Mouse (Mus musculus) ES-E14 (cell line): ENCODE measurements around the gene Nprl2. TPM values are rescaled to one million over a fixed set of nuclear protein-coding genes. Genes with fewer than 3 reads are reported as not detected.

Source experiments
- DNase-seq: peaks from one replicate; pipeline ENCODE4 v3.0.0-alpha.2; 2013; ENCODE audit warnings: low read depth, low spot score
- H3K27ac ChIP-seq: 2 replicates; pipeline ENCODE4 v1.5.1; 2012; ENCODE audit warnings: low read depth, mild to moderate bottlenecking, low read length, moderate library complexity, mixed read lengths; ENCODE audit not compliant: poor library complexity, insufficient read depth, severe bottlenecking
- H3K36me3 ChIP-seq: 2 replicates; pipeline ENCODE4 v1.6.1; 2012; ENCODE audit warnings: mild to moderate bottlenecking, low read length, moderate library complexity, mixed read lengths; ENCODE audit not compliant: control insufficient read depth, poor library complexity, insufficient read depth, severe bottlenecking
- H3K4me1 ChIP-seq, 2 experiments: fragments of 150-350 bp in 1 of 2; sonication (generic) in 1 of 2; 2 replicates each; pipeline ENCODE4 v1.6.1; 2012; ENCODE audit warnings: low read length in 2 of 2, mild to moderate bottlenecking in 1 of 2, mixed read lengths in 1 of 2; ENCODE audit not compliant: control insufficient read depth in 2 of 2, insufficient read depth in 2 of 2, poor library complexity in 1 of 2
- H3K4me3 ChIP-seq, 2 experiments: fragments of 150-350 bp in 1 of 2; sonication (generic) in 1 of 2; 2 replicates each; pipeline ENCODE4 v1.5.1; 2012; ENCODE audit warnings: low read length in 2 of 2, low read depth in 1 of 2, mild to moderate bottlenecking in 1 of 2, mixed read lengths in 1 of 2; ENCODE audit not compliant: insufficient read depth in 1 of 2, poor library complexity in 1 of 2, severe bottlenecking in 1 of 2
- H3K9ac ChIP-seq: 2 replicates; pipeline ENCODE4 v1.6.1; 2012; ENCODE audit warnings: low read depth, mild to moderate bottlenecking, low read length, mixed read lengths; ENCODE audit not compliant: poor library complexity, insufficient read depth, severe bottlenecking
- H3K9me3 ChIP-seq: fragments of 150-350 bp; sonication (generic); 2 replicates; pipeline ENCODE4 v1.6.1; 2012; ENCODE audit warnings: low read depth, mild to moderate bottlenecking, low read length; ENCODE audit not compliant: control insufficient read depth, insufficient read depth
- CHD2 ChIP-seq: IDR thresholded peaks from 2 replicates; pipeline ENCODE4 v1.6.1; 2014; ENCODE audit warnings: mild to moderate bottlenecking, low read depth, low read length, inconsistent platforms
- HCFC1 ChIP-seq: IDR thresholded peaks from 2 replicates; pipeline ENCODE4 v1.6.1; 2012; ENCODE audit warnings: low read length, inconsistent platforms, borderline replicate concordance; ENCODE audit not compliant: insufficient read depth
- MAFK ChIP-seq: IDR thresholded peaks from 2 replicates; pipeline ENCODE4 v1.6.1; 2014; ENCODE audit warnings: mild to moderate bottlenecking, low read depth, low read length, inconsistent platforms; ENCODE audit not compliant: insufficient read depth
- ZC3H11A ChIP-seq: IDR thresholded peaks from 2 replicates; pipeline ENCODE4 v1.6.1; 2012; ENCODE audit warnings: low read depth, mild to moderate bottlenecking, inconsistent platforms, low read length, borderline replicate concordance
- ZNF384 ChIP-seq: IDR thresholded peaks from 2 replicates; pipeline ENCODE4 v1.6.1; 2012; ENCODE audit warnings: low read depth, low read length, inconsistent platforms
- in situ Hi-C, 2 experiments: fragments of 600-800 bp; cut with MboI; formaldehyde crosslinking; loops; one replicate each; pipeline ENCODE4 v1.15.1; 2025; ENCODE audit warnings: low sequenced_read_pairs in 2 of 2, inconsistent platforms in 1 of 2; ENCODE audit not compliant: unreplicated experiment in 2 of 2
- total RNA-seq: library from RNA; depleted of rRNA; stranded (reverse); fragments of 300-350 nt; gene quantifications from 2 replicates; pipeline ENCODE4 v1.2.3, GENCODE M21; 2012

Nprl2 gene
- total RNA-seq, 1 experiment, result 21.2 TPM

DNA sequence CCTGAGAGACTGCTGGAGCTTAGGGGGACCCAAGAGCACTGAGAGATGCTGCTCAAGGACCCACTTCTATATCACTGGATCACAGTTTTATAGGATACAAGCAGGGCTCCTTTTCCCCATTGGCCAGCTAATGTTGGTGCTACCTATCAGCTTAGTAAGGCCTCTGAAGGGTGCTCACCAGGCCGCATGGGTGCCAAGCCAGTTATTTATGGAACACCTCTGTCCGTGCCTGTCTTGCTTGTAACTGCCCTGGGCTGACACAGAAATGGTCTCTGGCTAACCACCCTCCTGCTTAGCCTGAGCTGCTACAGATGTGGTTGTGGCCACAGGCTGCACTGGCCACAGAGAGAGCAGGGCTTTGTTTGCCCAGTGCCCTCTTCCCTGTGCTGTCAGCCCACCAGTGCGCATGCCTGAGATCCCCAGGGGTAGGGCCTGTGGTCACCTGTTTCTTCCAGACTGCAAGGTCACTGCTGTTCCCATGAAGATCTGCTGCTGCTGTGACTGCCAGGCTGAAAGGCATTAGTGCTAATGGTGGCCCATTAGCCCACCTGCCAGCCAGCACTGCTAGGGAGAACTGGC is 41.2 kb upstream of the Nprl2 start:
- no peaks in the 10 kb centered on the region for H3K36me3 ChIP-seq
- in situ Hi-C loops, result no loop called here
- no peak for DNase-seq
- no peak overlapping the region for H3K27ac ChIP-seq
- no peak overlapping the region for H3K9ac ChIP-seq
- no peak overlapping the region for H3K4me3 ChIP-seq
- no peaks in the 10 kb centered on the region for H3K9me3 ChIP-seq
- TF ChIP-seq HCFC1 (no peak), ZNF384 (no peak), MAFK (no peak), CHD2 (no peak), ZC3H11A (no peak)
- no peaks in the 10 kb centered on the region for H3K4me1 ChIP-seq

GRCm38 (mm10) chr9:107502131-107502846 is 39.7 kb upstream of the Nprl2 start:
- in situ Hi-C loops, result no loop called here
- DNase-seq, result no peak
- Histone ChIP-seq H3K9me3 (no peaks in the 10 kb centered on the region), H3K9ac (no peak overlapping the region), H3K36me3 (no peaks in the 10 kb centered on the region), H3K4me1 (no peaks in the 10 kb centered on the region), H3K27ac (no peak overlapping the region), H3K4me3 (no peak overlapping the region)
- TF ChIP-seq HCFC1, result no peak
- no peak for TF ChIP-seq MAFK
- TF ChIP-seq ZC3H11A, result no peak
- no peak for TF ChIP-seq ZNF384
- no peak for TF ChIP-seq CHD2

DNA sequence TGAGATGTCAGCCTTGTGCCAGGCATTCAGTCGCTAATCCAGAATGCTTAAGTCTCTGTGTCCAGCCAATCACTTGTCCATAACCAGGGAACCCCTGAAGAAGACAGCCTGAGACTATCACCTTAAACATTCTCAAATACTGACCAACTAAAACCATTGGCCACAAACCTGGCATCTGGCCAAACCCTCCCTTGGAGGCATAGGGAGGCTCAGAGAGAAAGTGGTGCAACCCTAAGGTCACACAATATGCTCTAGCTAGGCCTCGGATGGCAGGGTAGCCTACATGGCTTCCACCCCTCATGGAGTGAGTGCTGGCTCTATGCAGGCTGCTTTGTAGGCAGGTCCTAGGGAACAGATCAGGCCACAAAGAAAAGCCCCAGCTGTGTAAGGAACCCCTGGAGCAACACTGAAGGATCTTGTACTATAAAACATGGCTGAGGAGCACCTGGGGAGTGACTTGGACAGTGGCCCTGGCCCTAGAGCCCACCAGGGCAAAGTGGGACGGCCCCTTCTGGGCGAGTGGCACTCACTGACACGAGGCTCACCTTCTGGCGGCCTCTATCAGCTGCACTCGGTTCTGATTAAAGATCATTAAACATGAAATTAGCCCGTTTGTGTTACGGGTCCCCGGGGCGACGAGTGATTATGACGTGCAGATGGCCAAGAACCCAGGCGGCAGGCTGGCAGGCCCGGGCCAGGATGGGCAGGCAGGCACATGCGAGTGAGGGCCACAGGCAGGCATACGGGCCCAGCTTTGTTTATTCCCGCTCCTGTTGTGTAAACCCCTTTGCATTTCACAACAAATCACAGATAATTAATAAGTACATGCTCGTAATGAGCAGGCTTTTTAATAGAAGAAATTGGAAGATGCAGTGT is 37.1 kb upstream of the Nprl2 start:
- peaks cover 0 to 2% of the 10 kb centered on the region in 2 experiments; a peak in 1 of 4 replicates for H3K4me1 ChIP-seq
- H3K36me3 ChIP-seq, result no peaks in the 10 kb centered on the region
- no peak overlapping the region for H3K27ac ChIP-seq
- DNase-seq, result no peak
- TF ChIP-seq HCFC1 (no peak), CHD2 (no peak), ZC3H11A (no peak), MAFK (no peak), ZNF384 (no peak)
- H3K9ac ChIP-seq, result peak overlapping the region; percentile 46
- in situ Hi-C loops, result no loop called here
- no peaks in the 10 kb centered on the region for H3K9me3 ChIP-seq
- H3K4me3 ChIP-seq, result peak overlapping the region; percentile 52 to 56

DNA sequence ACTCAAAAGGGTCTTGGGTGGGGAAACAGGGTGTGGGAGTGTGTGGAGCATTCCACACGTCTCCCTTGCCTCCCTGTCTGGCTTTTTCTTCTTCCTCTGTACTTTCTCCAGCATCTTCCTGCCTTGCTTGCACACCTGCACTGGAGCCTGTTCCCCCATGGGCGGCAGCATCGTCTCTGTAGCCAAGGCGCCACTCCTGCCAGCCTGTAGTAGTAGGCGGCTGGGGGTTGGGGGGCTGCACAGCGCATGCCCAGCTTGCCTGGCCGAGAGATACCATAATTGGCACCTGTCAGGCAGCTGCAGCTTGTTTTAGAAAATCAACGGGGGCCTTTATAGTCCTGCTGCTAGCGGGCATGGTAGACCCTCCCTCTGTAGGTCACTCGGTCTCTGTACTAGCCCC is 33.8 kb upstream of the Nprl2 start:
- TF ChIP-seq ZNF384 (no peak), HCFC1 (no peak), MAFK (no peak), CHD2 (no peak), ZC3H11A (no peak)
- no peak for DNase-seq
- H3K36me3 ChIP-seq, result no peaks in the 10 kb centered on the region
- no peak overlapping the region for H3K9ac ChIP-seq
- peaks cover 0 to 2% of the 10 kb centered on the region in 2 experiments; a peak in 1 of 4 replicates for H3K4me1 ChIP-seq
- in situ Hi-C loops, result no loop called here
- H3K4me3 ChIP-seq, result no peak overlapping the region
- no peaks in the 10 kb centered on the region for H3K9me3 ChIP-seq
- no peak overlapping the region for H3K27ac ChIP-seq
